Comparison of ENCODE assay signal across 24 mouse cellular contexts in genomic region chr9:103336912-103337311, GRCm38 (mm10). TPM values are rescaled to one million over a fixed set of nuclear protein-coding genes. Genes with fewer than 3 reads are reported as not detected.
A peak's percentile ranks its signal among the peaks of the same experiment; 100 is the strongest.
DNase-seq lines count a peak whose midpoint lies in the region; ATAC-seq and TF ChIP-seq lines count a peak whose summit lies in the region.
"Had no signal": no experiment of that assay in that cellular context is flagged by ENCODE, and none has a peak within 500 bp of the region (broad histone marks: within the 10 kb centered on the region; RNA-seq: fewer than 3 reads in every experiment).

No protein-coding gene starts in this region.

- no peak for DNase-seq in liver, postnatal 0 days
- DNase-seq in brain, adult 2 months (ENCODE audit: low read depth, low spot score): peak; percentile 39
- no peak for DNase-seq in limb, embryonic 10.5 days (ENCODE audit: low spot score)
- DNase-seq in hindbrain, postnatal 0 days (ENCODE audit: low spot score): no peak
- no peak for DNase-seq in testis, postnatal 10 days (ENCODE audit: low spot score)
- DNase-seq: adrenal gland, postnatal 36 days; cerebellum, adult 11-12 months; cerebellum, postnatal 10 days; gastrocnemius, adult 2 months; kidney, adult 8-10 months; kidney, postnatal 10 days; layer of hippocampus, postnatal 36 days; lung, adult 2 months; lung, postnatal 14 days; midbrain, embryonic 14.5 days; thymus, postnatal 14 days had no signal

- no peaks in the 10 kb centered on the region for H3K27me3 ChIP-seq in liver, embryonic 12.5 days (replicated peaks)
- H3K27me3 ChIP-seq in liver, postnatal 0 days (ENCODE audit: insufficient read depth, low read length): no peaks in the 10 kb centered on the region
- no peaks in the 10 kb centered on the region for H3K27me3 ChIP-seq in limb, embryonic 10.5 days (ENCODE audit: low read depth, poor library complexity, severe bottlenecking)
- no peaks in the 10 kb centered on the region for H3K27me3 ChIP-seq in hindbrain, postnatal 0 days (ENCODE audit: insufficient read depth, low read length)
- H3K27me3 ChIP-seq: limb, embryonic 12.5 days; megakaryocyte, embryonic 14.5 days had no signal

- no peak overlapping the region for H3K4me2 ChIP-seq in liver, embryonic 12.5 days
- H3K4me2 ChIP-seq in liver, postnatal 0 days (ENCODE audit: low read depth, low read length): no peak overlapping the region
- H3K4me2 ChIP-seq in hindbrain, postnatal 0 days (ENCODE audit: low read depth, low read length): no peak overlapping the region
- H3K4me2 ChIP-seq: heart, embryonic 11.5 days; limb, embryonic 12.5 days; liver, embryonic 11.5 days had no signal

- peaks cover 98% of the 10 kb centered on the region for H3K36me3 ChIP-seq in liver, embryonic 12.5 days
- H3K36me3 ChIP-seq in liver, postnatal 0 days (replicated peaks; ENCODE audit: insufficient read depth, low read length): peaks cover 79% of the 10 kb centered on the region
- peaks cover 98% of the 10 kb centered on the region for H3K36me3 ChIP-seq in limb, embryonic 10.5 days
- peaks cover 33% of the 10 kb centered on the region for H3K36me3 ChIP-seq in hindbrain, postnatal 0 days (ENCODE audit: insufficient read depth, low read length)

- no peak overlapping the region for H3K27ac ChIP-seq in liver, embryonic 12.5 days
- H3K27ac ChIP-seq in liver, postnatal 0 days (ENCODE audit: low read depth): no peak overlapping the region
- H3K27ac ChIP-seq in limb, embryonic 10.5 days: no peak overlapping the region
- H3K27ac ChIP-seq in hindbrain, postnatal 0 days: no peak overlapping the region
- H3K27ac ChIP-seq: forebrain, embryonic 10.5 days; gastrocnemius, adult 2 months; hindbrain, embryonic 10.5 days; limb, embryonic 12.5 days had no signal

- TF ChIP-seq EP300 in liver, postnatal 0 days (IDR thresholded peaks at IDR 0.05; ENCODE audit: low read depth): no peak

- peak; percentile 18; the same call in 1 of the 2 replicates for ATAC-seq in liver, embryonic 12.5 days
- ATAC-seq in liver, postnatal 0 days: no peak
- peak; percentile 29 for ATAC-seq in megakaryocyte progenitor cell, adult 5-6 weeks (replicated peaks; ENCODE audit: poor library complexity)
- no peak for ATAC-seq in hindbrain, postnatal 0 days

- H3K9ac ChIP-seq in liver, embryonic 12.5 days: no peak overlapping the region
- H3K9ac ChIP-seq in liver, postnatal 0 days (replicated peaks): no peak overlapping the region
- H3K9ac ChIP-seq in hindbrain, postnatal 0 days (replicated peaks; ENCODE audit: low read length): no peak overlapping the region
- H3K9ac ChIP-seq: limb, embryonic 12.5 days had no signal

- no peak for TF ChIP-seq CTCF in liver, postnatal 0 days (IDR thresholded peaks at IDR 0.05; ENCODE audit: low read depth)
- no peak for TF ChIP-seq CTCF in hindbrain, postnatal 0 days (IDR thresholded peaks at IDR 0.05; ENCODE audit: low read depth)

- no peak overlapping the region for H3K4me3 ChIP-seq in liver, embryonic 12.5 days
- no peak overlapping the region for H3K4me3 ChIP-seq in liver, postnatal 0 days (ENCODE audit: low read depth, low read length)
- H3K4me3 ChIP-seq in limb, embryonic 10.5 days: no peak overlapping the region
- H3K4me3 ChIP-seq in hindbrain, postnatal 0 days (ENCODE audit: low read length): no peak overlapping the region
- H3K4me3 ChIP-seq: forebrain, embryonic 10.5 days; gastrocnemius, adult 2 months; hindbrain, embryonic 10.5 days; limb, embryonic 12.5 days; megakaryocyte, embryonic 14.5 days had no signal

- H3K4me1 ChIP-seq in liver, embryonic 12.5 days: no peaks in the 10 kb centered on the region
- H3K4me1 ChIP-seq in liver, postnatal 0 days (ENCODE audit: insufficient read depth): no peaks in the 10 kb centered on the region
- no peaks in the 10 kb centered on the region for H3K4me1 ChIP-seq in limb, embryonic 10.5 days
- H3K4me1 ChIP-seq in hindbrain, postnatal 0 days (ENCODE audit: insufficient read depth, low read length): no peaks in the 10 kb centered on the region
- H3K4me1 ChIP-seq: forebrain, embryonic 10.5 days; hindbrain, embryonic 10.5 days; limb, embryonic 12.5 days had no signal

- no peaks in the 10 kb centered on the region for H3K9me3 ChIP-seq in liver, embryonic 12.5 days (replicated peaks)
- no peaks in the 10 kb centered on the region for H3K9me3 ChIP-seq in liver, postnatal 0 days (ENCODE audit: low read length)
- no peaks in the 10 kb centered on the region for H3K9me3 ChIP-seq in limb, embryonic 10.5 days (replicated peaks)
- no peaks in the 10 kb centered on the region for H3K9me3 ChIP-seq in hindbrain, postnatal 0 days (ENCODE audit: low read length)
- H3K9me3 ChIP-seq: forebrain, embryonic 10.5 days; hindbrain, embryonic 10.5 days; limb, embryonic 12.5 days; megakaryocyte, embryonic 14.5 days had no signal

RNA-seq across cellular contexts. Expression of gene Cdv3, which starts 28.7 kb away (rescaled TPM):
- 71.7 and 76.4 TPM in 2 replicates for polyA plus RNA-seq in liver, embryonic 12.5 days (2016; fragmentation: Nextera tagmentation; extraction: Ambion mirVana)
- 34.6 and 36.6 TPM in 2 replicates for polyA plus RNA-seq in liver, postnatal 0 days (2015; fragmentation: Nextera tagmentation; extraction: Ambion mirVana)
- total RNA-seq in megakaryocyte progenitor cell, adult 5-6 weeks (2015): 110 and 111 TPM in 2 replicates
- total RNA-seq in megakaryocyte progenitor cell, adult 5-6 weeks (2017): 154 and 193 TPM in 2 replicates
- polyA plus RNA-seq in limb, embryonic 10.5 days (2016; fragmentation: Nextera tagmentation; extraction: Ambion mirVana): 150 and 166 TPM in 2 replicates
- total RNA-seq in hindbrain, postnatal 0 days (2014; rRNA removed): 85.7 and 111 TPM in 2 replicates
- 90.5 and 97.5 TPM in 2 replicates for polyA plus RNA-seq in hindbrain, postnatal 0 days (2015; fragmentation: Nextera tagmentation; extraction: Ambion mirVana)

RNA-seq across cellular contexts. Expression of gene Topbp1, which starts 31.9 kb away (rescaled TPM):
- 69.8 and 74.1 TPM in 2 replicates for polyA plus RNA-seq in liver, embryonic 12.5 days (2016; fragmentation: Nextera tagmentation; extraction: Ambion mirVana)
- polyA plus RNA-seq in liver, postnatal 0 days (2015; fragmentation: Nextera tagmentation; extraction: Ambion mirVana): 15.5 and 17.3 TPM in 2 replicates
- total RNA-seq in megakaryocyte progenitor cell, adult 5-6 weeks (2015): 162 and 224 TPM in 2 replicates
- 204 and 227 TPM in 2 replicates for total RNA-seq in megakaryocyte progenitor cell, adult 5-6 weeks (2017)
- polyA plus RNA-seq in limb, embryonic 10.5 days (2016; fragmentation: Nextera tagmentation; extraction: Ambion mirVana): 87.3 and 90.2 TPM in 2 replicates
- total RNA-seq in hindbrain, postnatal 0 days (2014; rRNA removed): 24.9 and 26.0 TPM in 2 replicates
- 20.3 and 21.3 TPM in 2 replicates for polyA plus RNA-seq in hindbrain, postnatal 0 days (2015; fragmentation: Nextera tagmentation; extraction: Ambion mirVana)

RNA-seq across cellular contexts. Expression of gene 1300017J02Rik, which starts 32.0 kb away (rescaled TPM):
- 29.7 and 33.1 TPM in 2 replicates for polyA plus RNA-seq in liver, embryonic 12.5 days (2016; fragmentation: Nextera tagmentation; extraction: Ambion mirVana)
- 171 and 175 TPM in 2 replicates for polyA plus RNA-seq in liver, postnatal 0 days (2015; fragmentation: Nextera tagmentation; extraction: Ambion mirVana)
- total RNA-seq in megakaryocyte progenitor cell, adult 5-6 weeks (2015): 0.34 and 1.1 TPM in 2 replicates
- total RNA-seq in megakaryocyte progenitor cell, adult 5-6 weeks (2017): 1.1 and 1.7 TPM in 2 replicates
- 3.6 and 4.2 TPM in 2 replicates for polyA plus RNA-seq in limb, embryonic 10.5 days (2016; fragmentation: Nextera tagmentation; extraction: Ambion mirVana)
- 0.31 and 0.54 TPM in 2 replicates for total RNA-seq in hindbrain, postnatal 0 days (2014; rRNA removed)
- 0.50 and 1.0 TPM in 2 replicates for polyA plus RNA-seq in hindbrain, postnatal 0 days (2015; fragmentation: Nextera tagmentation; extraction: Ambion mirVana)
- total RNA-seq: gastrocnemius, adult 2 months had no signal

Comparison
In these comparisons a context has a peak if more than half of its experiments do, and no peak if none do; other contexts are left out.
1. ATAC-seq: peak in liver, embryonic 12.5 days (single experiment) and megakaryocyte progenitor cell, adult 5-6 weeks (single experiment); none in liver, postnatal 0 days (single experiment) and hindbrain, postnatal 0 days (single experiment).